Mouse (Mus musculus) heart, postnatal 10 days (tissue): ENCODE data around the gene Rbm3. TPM values are rescaled to one million over a fixed set of nuclear protein-coding genes. Genes with fewer than 3 reads are reported as not detected.

Experiments
- total RNA-seq, 2 experiments: library from RNA; stranded (reverse); gene quantifications; 2 replicates each; pipeline ENCODE4 v1.2.3; 2021

Rbm3 gene
- total RNA-seq, 2 experiments from 2014 or later, result 341 to 398 TPM

Other genes starting within 250 kb of the Rbm3 start
- gene Pqbp1, start 246.6 kb downstream of the Rbm3 start, total RNA-seq, result 10 to 100 TPM; 33.3 to 33.7 TPM
- gene Timm17b, start 246.5 kb downstream of the Rbm3 start, total RNA-seq, result 10 to 100 TPM; 46.4 to 51.2 TPM
- not detected for gene Gm10491, start 238.0 kb downstream of the Rbm3 start, total RNA-seq
- not detected for gene Gm10490, start 236.3 kb downstream of the Rbm3 start, total RNA-seq
- not detected for gene Pcsk1n, start 226.1 kb downstream of the Rbm3 start, total RNA-seq
- not detected for gene Eras, start 217.3 kb downstream of the Rbm3 start, total RNA-seq
- gene Hdac6, start 198.0 kb downstream of the Rbm3 start, total RNA-seq, result 10 to 100 TPM; 21.5 to 23.7 TPM
- gene Gata1, start 167.8 kb downstream of the Rbm3 start, total RNA-seq, result not detected
- not detected for gene Glod5, start 127.4 kb downstream of the Rbm3 start, total RNA-seq
- gene Suv39h1, start 71.1 kb downstream of the Rbm3 start, total RNA-seq, result 1 to 10 TPM; 8.3 to 8.8 TPM
- gene Was, start 55.4 kb downstream of the Rbm3 start, total RNA-seq, result 1 to 10 TPM; 2.3 to 3.0 TPM
- gene Wdr13, start 13.0 kb downstream of the Rbm3 start, total RNA-seq, result 10 to 100 TPM; 79.1 to 79.3 TPM
- 1 to 10 TPM; 6.0 to 6.5 TPM for gene Tbc1d25, start 30.3 kb upstream of the Rbm3 start, total RNA-seq
- gene Ebp, start 47.6 kb upstream of the Rbm3 start, total RNA-seq, result 10 to 100 TPM; 22.8 to 26.1 TPM
- 1 to 10 TPM; 2.4 to 3.1 TPM for gene Porcn, start 60.6 kb upstream of the Rbm3 start, total RNA-seq
- 10 to 100 TPM; 13.3 to 13.7 TPM for gene Ftsj1, start 106.5 kb upstream of the Rbm3 start, total RNA-seq
- gene Slc38a5, start 125.3 kb upstream of the Rbm3 start, total RNA-seq, result 1 to 10 TPM; 1.3 to 1.8 TPM
- not detected for gene Ssxb10, start 181.5 kb upstream of the Rbm3 start, total RNA-seq
- not detected for gene Ssxb9, start 221.1 kb upstream of the Rbm3 start, total RNA-seq